Mouse (Mus musculus): ENCODE measurements around the gene 1700049E17Rik1. TPM values are rescaled to one million over a fixed set of nuclear protein-coding genes. Genes with fewer than 3 reads are reported as not detected.
"Not testable (repeated sequence)": the region's sequence is repeated elsewhere in the genome, so short reads cannot be mapped to it uniquely, and the experiment has no call there.

Gene 1700049E17Rik1
- total RNA-seq (2014; fragmentation: Nextera tagmentation): not detected in 2 replicates
- total RNA-seq (2017): not detected in 2 replicates

GRCm38 (mm10) chr14:41924649-41925048 is at the start of gene 1700049E17Rik1:
TSS of gene 1700049E17Rik1 (plus strand) at chr14:41924949.
- not testable (repeated sequence) for ATAC-seq (replicated peaks; ENCODE audit: low FRiP score, low TSS enrichment, poor library complexity, severe bottlenecking)

- not testable (repeated sequence) for ATAC-seq (replicated peaks; ENCODE audit: low FRiP score, low TSS enrichment, poor library complexity, severe bottlenecking)
Measured at GRCm38 (mm10) chr14:41907190-41907589, 17.6 kb upstream of the 1700049E17Rik1 start, which contains the start of gene Gm7980. TSS of gene Gm7980 (minus strand) at chr14:41907290.

DNA sequence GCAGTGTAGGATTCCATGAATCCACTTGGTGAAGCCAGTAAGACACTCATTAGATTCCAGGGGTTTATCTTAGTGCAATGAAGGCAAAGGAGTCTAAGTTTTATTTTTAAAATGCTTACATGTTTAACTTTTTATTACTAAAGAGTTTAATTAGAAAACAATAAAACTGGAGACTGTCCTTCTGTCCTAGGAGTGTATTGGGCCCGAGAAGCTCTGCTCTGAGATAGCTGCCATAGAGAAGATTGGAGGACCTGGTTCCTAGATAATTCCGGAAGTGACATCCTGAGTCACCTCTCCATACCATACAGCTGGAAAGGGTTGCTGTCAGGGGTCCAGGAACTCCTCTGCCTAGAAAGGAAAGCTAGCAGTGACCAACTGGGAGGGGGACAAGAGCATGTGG is 18.9 kb downstream of the 1700049E17Rik1 start, which contains the start of gene 1700024B05Rik:
TSS of gene 1700024B05Rik (plus strand) at position 301 of the 400 bp plus-strand sequence.
- not testable (repeated sequence) for ATAC-seq (replicated peaks; ENCODE audit: low FRiP score, low TSS enrichment, poor library complexity, severe bottlenecking)

DNA sequence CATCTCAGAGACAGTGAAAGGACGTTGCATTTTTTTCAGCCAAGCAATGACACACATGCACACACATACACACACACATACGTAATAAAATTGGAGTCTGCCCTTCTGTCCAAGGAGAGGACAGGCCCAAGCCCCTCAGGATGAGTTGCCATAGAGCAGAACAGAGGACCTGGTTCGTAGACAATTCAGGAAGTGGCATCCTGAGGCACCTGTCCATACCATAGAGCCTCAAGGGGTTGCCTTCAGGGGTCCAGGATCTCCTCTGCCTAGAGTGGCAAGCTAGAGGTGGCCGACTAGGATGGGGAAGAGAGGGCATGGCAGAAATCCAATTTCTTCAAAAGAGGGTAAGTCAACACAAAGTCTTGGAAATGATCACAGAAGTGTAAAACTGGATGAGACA is 39.3 kb downstream of the 1700049E17Rik1 start:
- ATAC-seq (replicated peaks; ENCODE audit: low FRiP score, low TSS enrichment, poor library complexity, severe bottlenecking): not testable (repeated sequence)

GRCm38 (mm10) chr14:41967827-41968226 is 43.1 kb downstream of the 1700049E17Rik1 start, which contains the start of gene Gm6401:
TSS of gene Gm6401 (minus strand) at chr14:41967927.
- ATAC-seq (replicated peaks; ENCODE audit: low FRiP score, low TSS enrichment, poor library complexity, severe bottlenecking): not testable (repeated sequence)

DNA sequence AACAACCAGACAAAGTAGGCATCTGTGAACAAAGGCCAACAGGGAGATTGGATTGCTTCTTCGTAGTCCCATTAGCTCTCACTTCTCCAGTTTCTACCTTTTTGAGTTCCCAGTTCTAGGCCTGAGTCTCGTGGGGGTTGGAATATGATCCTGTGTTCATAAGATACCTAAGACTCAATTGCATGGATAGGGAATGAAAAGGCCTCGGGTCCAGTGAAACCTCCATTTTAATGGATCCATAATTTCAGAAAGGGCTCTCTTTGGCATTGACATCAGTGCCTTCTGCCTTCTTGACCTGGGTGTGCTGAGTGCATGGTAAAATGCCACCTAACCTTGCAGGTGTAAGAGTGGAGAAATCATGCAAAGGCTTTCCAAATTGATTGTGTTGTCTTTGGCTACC is 43.8 kb downstream of the 1700049E17Rik1 start:
- ATAC-seq (replicated peaks; ENCODE audit: low FRiP score, low TSS enrichment, poor library complexity, severe bottlenecking): not testable (repeated sequence)

Other genes starting within 250 kb of the 1700049E17Rik1 start
- gene Gm8068, start 223.1 kb upstream of the 1700049E17Rik1 start, total RNA-seq (2014; fragmentation: Nextera tagmentation): not detected in 2 replicates
- not detected in 2 replicates for gene Gm8068, start 223.1 kb upstream of the 1700049E17Rik1 start, total RNA-seq (2017)
- gene Gm7929, start 174.3 kb upstream of the 1700049E17Rik1 start, total RNA-seq (2014; fragmentation: Nextera tagmentation): not detected in 2 replicates
- gene Gm7929, start 174.3 kb upstream of the 1700049E17Rik1 start, total RNA-seq (2017): not detected in 2 replicates
- gene Gm47189, start 152.5 kb upstream of the 1700049E17Rik1 start, total RNA-seq (2014; fragmentation: Nextera tagmentation): not detected in 2 replicates
- gene Gm47189, start 152.5 kb upstream of the 1700049E17Rik1 start, total RNA-seq (2017): not detected in 2 replicates
- gene Gm7980, start 17.7 kb upstream of the 1700049E17Rik1 start, total RNA-seq (2014; fragmentation: Nextera tagmentation): not detected in 2 replicates
- gene Gm7980, start 17.7 kb upstream of the 1700049E17Rik1 start, total RNA-seq (2017): not detected in 2 replicates
- gene 1700024B05Rik, start 19.0 kb downstream of the 1700049E17Rik1 start, total RNA-seq (2014; fragmentation: Nextera tagmentation): not detected in 2 replicates
- not detected in 2 replicates for gene 1700024B05Rik, start 19.0 kb downstream of the 1700049E17Rik1 start, total RNA-seq (2017)
- not detected in 2 replicates for gene Gm6401, start 43.0 kb downstream of the 1700049E17Rik1 start, total RNA-seq (2014; fragmentation: Nextera tagmentation)
- not detected in 2 replicates for gene Gm6401, start 43.0 kb downstream of the 1700049E17Rik1 start, total RNA-seq (2017)
- gene Gm3543, start 58.4 kb downstream of the 1700049E17Rik1 start, total RNA-seq (2014; fragmentation: Nextera tagmentation): not detected in 2 replicates
- not detected in 2 replicates for gene Gm3543, start 58.4 kb downstream of the 1700049E17Rik1 start, total RNA-seq (2017)
- gene Gm7951, start 192.4 kb downstream of the 1700049E17Rik1 start, total RNA-seq (2014; fragmentation: Nextera tagmentation): not detected in 2 replicates
- gene Gm7951, start 192.4 kb downstream of the 1700049E17Rik1 start, total RNA-seq (2017): not detected in 2 replicates
- not detected in 2 replicates for gene Gm17027, start 237.7 kb downstream of the 1700049E17Rik1 start, total RNA-seq (2014; fragmentation: Nextera tagmentation)
- gene Gm17027, start 237.7 kb downstream of the 1700049E17Rik1 start, total RNA-seq (2017): not detected in 2 replicates

All from megakaryocyte-erythroid progenitor cell, adult 5-6 weeks (primary cell).